Mouse (Mus musculus) mature B cell (primary cell): Measurements from ENCODE around the gene Neurl1a.

Source experiments
- in situ Hi-C: fragments of 300-500 bp; cut with MboI; formaldehyde crosslinking; loops from 2 replicates; pipeline ENCODE4 v1.14.3; 2019

Gene Neurl1a

DNA sequence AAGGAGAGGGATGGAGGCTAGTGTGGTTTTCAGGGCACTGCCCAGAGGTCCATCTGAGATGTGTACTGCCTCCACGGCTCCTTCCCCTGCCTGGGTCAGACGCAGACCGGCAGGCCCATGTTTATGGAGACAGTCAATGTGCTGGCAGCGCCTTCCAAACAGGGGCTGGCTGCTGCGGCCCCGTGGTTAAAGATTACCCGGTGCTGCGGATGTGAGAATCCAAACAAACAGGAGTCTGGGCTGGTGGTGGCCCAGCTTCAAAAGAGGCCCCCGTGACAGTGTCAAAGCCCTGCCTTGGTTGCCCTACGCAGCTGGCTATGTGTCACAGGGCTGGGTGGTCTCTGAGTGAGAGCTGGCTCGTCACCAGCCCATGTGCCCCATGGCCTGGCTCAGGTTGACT, 69.2 kb downstream of the Neurl1a start:
- in situ Hi-C loops: no loop called here

GRCm38 (mm10) chr19:47248296-47248695, 69.7 kb downstream of the Neurl1a start:
- in situ Hi-C loops: no loop called here

DNA sequence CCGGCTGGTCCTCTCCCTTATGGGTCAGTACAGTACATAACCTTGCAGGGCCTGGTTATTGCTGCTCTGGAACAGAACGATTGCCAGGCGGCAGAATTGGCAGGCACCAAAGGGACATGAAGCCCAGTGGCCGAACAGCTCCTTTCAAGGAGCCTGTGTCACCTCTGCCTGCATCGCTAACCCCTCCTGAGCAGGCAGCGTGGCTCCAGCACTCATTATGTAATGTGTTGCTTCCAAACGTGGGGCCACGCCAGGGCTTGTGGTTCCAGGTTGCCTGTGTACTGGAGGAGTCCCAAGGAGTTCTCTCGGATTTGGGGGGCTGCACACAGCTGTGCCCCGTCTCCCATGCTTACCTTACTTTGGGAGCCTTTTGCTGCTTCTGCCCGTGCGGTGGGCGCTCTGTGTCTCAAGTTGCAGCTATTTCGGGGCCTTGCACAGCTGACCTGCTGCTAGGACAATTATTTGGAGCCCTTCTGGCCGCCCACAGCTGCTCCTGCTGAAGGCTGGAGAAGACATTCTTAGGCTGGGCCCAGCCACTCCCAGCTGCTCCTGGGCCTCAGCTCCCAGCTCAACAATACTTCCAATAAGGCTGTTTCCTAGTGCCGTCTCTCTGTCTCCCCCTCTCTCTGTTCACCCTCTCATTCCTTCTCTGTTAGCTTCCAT, 70.4 kb downstream of the Neurl1a start:
- in situ Hi-C loops: no loop called here

DNA sequence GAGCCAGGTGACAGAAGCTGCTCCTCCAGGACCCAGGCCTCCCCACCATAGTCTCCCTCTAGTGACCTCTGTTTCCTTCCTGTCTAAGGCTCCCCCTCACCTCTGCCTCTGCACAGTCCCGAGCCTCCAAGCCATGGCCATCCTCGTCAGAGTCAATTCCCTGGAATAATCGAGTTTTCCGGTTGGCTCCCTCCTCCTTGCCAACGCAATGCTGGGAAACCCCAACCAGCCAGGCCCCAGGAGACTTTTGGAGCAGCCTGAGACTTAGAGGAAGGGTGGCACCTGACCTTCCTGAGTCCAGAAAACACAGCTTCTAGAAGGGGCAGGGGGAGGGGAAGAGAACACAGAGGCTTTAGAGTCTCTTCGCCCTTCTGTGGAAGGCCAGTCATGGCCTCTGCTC, 72.3 kb downstream of the Neurl1a start:
- in situ Hi-C loops: no loop called here

- in situ Hi-C loops: no loop called here
Measured at GRCm38 (mm10) chr19:47253053-47253628, 74.5 kb downstream of the Neurl1a start.

GRCm38 (mm10) chr19:47255036-47255435, 76.4 kb downstream of the Neurl1a start:
- in situ Hi-C loops: no loop called here

DNA sequence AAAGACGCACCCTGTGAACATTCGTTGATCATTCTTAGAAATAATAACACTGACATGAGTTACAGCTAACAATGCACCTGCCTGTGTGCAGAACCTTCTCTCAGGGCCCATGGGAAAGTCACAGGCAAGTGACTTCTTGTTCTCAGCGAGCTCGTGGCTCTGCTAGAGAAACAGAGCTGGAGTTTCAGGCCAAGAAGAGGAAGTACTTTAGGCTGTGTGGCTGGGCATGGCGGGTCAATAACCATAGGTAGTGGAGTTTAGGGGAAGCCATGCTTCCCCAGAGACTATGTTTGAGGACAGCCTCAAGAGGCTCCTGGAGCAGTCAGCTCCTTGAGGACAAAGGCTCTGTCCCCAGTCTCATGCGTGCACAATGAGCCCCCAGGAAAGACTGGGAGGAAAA, 77.3 kb downstream of the Neurl1a start:
- in situ Hi-C loops: no loop called here

GRCm38 (mm10) chr19:47259581-47259980, 81.0 kb downstream of the Neurl1a start:
- in situ Hi-C loops: no loop called here

GRCm38 (mm10) chr19:47261196-47261595, 82.6 kb downstream of the Neurl1a start:
- in situ Hi-C loops: no loop called here

DNA sequence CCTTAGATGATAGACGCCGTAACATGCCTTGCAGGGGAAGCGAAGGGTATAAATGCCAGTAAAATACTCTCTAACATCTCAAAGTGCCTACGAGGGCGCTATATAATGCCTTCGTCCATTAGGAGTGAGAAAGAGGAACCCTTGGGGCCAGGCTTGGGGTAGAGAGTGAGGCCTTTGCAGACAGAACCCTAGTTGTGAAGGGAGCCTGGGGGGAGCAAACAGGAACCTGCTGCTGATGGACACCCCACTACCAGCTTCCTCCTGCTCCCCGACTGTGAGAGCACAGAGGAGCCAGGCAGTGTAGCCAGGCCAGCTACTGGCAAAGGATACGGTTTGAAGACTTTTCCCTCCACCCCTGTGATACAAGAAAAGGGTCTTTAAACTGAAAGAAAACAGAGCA, 85.0 kb downstream of the Neurl1a start:
- in situ Hi-C loops: no loop called here

- in situ Hi-C loops: no loop called here
Measured at GRCm38 (mm10) chr19:47264322-47265092, 85.9 kb downstream of the Neurl1a start.

- in situ Hi-C loops: no loop called here
Measured at GRCm38 (mm10) chr19:47266070-47266801, 87.6 kb downstream of the Neurl1a start.

DNA sequence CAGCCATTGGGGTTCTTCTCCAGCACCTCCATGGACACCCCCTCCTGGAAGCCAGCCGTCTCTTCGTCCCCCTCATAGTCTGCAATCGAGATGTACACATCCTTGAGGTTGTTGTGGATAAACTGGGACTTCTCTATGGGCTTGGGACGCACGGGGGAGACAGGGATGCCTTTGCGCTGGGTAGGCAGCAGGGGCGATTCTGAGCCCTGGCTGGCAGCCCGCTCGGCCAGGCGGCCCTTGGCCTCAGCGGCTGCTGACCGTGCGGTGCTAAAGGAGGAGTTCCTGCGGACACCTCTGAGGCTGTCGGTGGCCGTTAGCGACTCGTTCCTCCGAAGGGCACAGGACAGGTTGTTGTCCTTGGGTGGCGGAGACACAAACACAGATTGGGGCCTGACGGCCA, 88.4 kb downstream of the Neurl1a start:
- in situ Hi-C loops: no loop called here

GRCm38 (mm10) chr19:47269729-47270128, 91.1 kb downstream of the Neurl1a start:
- in situ Hi-C loops: no loop called here

GRCm38 (mm10) chr19:47270520-47270919, 91.9 kb downstream of the Neurl1a start:
- in situ Hi-C loops: no loop called here

- in situ Hi-C loops: no loop called here
Measured at GRCm38 (mm10) chr19:47276730-47277129, 98.1 kb downstream of the Neurl1a start.

GRCm38 (mm10) chr19:47279372-47279771, 100.8 kb downstream of the Neurl1a start:
- in situ Hi-C loops: no loop called here

DNA sequence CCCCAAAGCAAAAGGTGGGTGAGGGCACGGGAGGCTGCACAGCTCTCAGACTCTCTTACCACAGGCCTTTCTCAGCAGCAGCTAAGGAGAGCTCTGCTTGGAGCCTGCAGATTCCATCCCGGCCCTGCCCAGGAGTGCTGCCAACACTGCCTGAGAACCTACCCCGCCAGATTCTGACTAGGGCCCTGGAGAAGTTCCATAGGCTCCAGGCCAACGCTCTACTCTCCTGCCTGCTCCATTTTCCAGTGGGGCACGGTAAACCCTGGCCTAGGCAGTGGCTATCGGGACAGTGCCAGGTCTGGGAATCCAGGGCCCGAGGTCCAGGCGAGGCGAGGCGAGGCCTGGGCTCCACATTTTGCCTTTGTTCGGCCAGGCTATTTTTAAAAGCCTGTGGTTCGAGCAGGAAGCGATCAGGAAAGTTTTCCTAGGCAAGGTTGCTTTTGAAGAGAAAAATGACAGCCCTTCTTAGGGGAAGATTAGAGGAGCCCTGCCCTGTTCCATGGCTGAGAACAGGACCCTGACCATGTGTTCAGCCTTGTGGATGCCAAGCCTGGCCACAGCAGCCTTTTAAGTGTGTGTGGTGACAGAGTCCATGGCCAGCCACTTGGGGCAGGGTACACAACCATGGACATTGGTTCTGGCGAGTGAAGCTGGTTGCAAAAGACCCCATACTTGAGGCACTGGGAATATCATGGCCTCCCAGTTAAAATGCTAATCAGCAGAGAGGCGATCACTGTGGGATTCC, 101.3 kb downstream of the Neurl1a start:
- in situ Hi-C loops: no loop called here

DNA sequence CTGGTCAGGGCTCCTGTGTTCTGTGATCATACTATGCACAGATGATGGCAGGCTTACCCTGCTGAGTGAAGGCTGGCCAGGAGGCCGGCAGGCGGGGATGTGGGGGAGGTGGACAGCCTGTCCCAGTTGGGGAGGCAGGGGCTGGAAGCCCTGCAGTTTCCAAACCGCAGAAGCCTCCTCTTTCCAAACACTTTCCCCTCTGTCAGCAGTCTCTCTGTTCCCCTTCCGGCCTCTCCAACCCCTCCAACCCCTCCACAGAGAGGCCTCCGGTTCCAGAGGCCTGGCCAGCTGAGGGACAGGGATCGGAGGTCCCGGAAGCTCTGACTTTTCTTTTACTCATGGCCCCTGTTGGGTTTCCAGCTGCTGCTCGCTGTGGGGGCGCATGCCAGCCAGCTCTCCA, 102.3 kb downstream of the Neurl1a start:
- in situ Hi-C loops: no loop called here

- in situ Hi-C loops: no loop called here
Measured at GRCm38 (mm10) chr19:47282050-47282454, 103.4 kb downstream of the Neurl1a start.

DNA sequence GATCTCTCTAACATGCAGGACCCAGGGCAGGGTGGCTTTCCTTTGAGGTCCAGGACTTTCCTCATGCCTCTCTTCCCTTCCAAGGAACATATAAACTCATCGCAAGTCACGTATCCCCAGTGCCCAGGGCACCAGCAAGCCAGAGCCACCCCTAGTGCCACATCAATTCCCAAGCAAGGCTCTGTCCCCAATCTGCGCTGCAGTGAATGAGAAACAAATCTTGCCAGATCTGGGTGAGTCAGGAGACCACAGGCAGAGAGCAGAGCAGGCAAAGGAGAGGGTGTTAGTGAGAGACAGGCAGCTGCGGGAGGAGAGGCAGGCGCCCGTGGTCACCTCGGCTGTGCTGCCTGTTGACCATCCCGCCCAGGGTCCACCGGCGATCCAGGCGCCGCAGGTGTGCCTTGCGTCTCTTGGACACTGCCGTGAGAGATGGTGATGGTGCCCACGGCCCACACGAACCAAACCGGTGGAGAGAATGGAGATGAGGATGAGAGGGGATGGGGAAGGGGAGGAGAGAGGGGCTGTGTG, 104.1 kb downstream of the Neurl1a start:
- in situ Hi-C loops: no loop called here

GRCm38 (mm10) chr19:47285581-47285980, 107.0 kb downstream of the Neurl1a start:
- in situ Hi-C loops: no loop called here
